Mouse (Mus musculus) thymus, adult 2 months (tissue): Measurements from ENCODE around the gene Slc27a1.

Experiments
- CTCF ChIP-seq: fragments of 200-500 bp; IDR thresholded peaks from 2 replicates; pipeline ENCODE4 v1.5.1; 2012; ENCODE audit warnings: mild to moderate bottlenecking, control low read depth, low read length, moderate library complexity, borderline replicate concordance; ENCODE audit not compliant: control insufficient read depth, poor library complexity, insufficient read depth; ENCODE audit errors: extremely low read depth
- POLR2A ChIP-seq: fragments of 200-500 bp; IDR thresholded peaks from 2 replicates; pipeline ENCODE4 v1.6.1; 2012; ENCODE audit warnings: mild to moderate bottlenecking, low read length, control low read depth, moderate library complexity; ENCODE audit not compliant: control insufficient read depth, poor library complexity, insufficient read depth; ENCODE audit errors: extremely low read depth

- TF ChIP-seq CTCF = peak; percentile 90
- TF ChIP-seq POLR2A = no peak
Observed at GRCm38 (mm10) chr8:71633164-71633563, 64.5 kb downstream of the Slc27a1 start.
